Mouse (Mus musculus): ENCODE measurements around the gene Cspg4. TPM values are rescaled to one million over a fixed set of nuclear protein-coding genes. Genes with fewer than 3 reads are reported as not detected.

Cspg4 gene
- total RNA-seq (2021) = 10 to 100 TPM; 21.8 to 23.7 TPM

- intact Hi-C loops (cut with DNase I) = no loop called here
- DNase-seq = peak; percentile 64
Observed at GRCm38 (mm10) chr9:56864832-56865231, at the start of gene Cspg4. Cspg4 (plus strand) TSS chr9:56865033.

- intact Hi-C loops (cut with DNase I) = no loop called here
Observed at GRCm38 (mm10) chr9:56824900-56825299, 39.9 kb upstream of the Cspg4 start.

GRCm38 (mm10) chr9:56825476-56826213 is 39.2 kb upstream of the Cspg4 start:
- no peak for DNase-seq
- intact Hi-C loops (cut with DNase I) = no loop called here

More at GRCm38 (mm10) chr9:56824900-56825299, 39.9 kb upstream of the Cspg4 start:
- DNase-seq = peak; percentile 49

GRCm38 (mm10) chr9:56828146-56828545 is 36.7 kb upstream of the Cspg4 start:
- intact Hi-C loops (cut with DNase I) = no loop called here
- DNase-seq = no peak

GRCm38 (mm10) chr9:56828841-56829240 is 36.0 kb upstream of the Cspg4 start:
- intact Hi-C loops (cut with DNase I) = no loop called here
- no peak for DNase-seq

GRCm38 (mm10) chr9:56830162-56830561 is 34.7 kb upstream of the Cspg4 start:
- peak; percentile 84 for DNase-seq
- intact Hi-C loops (cut with DNase I) = no loop called here

- intact Hi-C loops (cut with DNase I) = no loop called here
- no peak for DNase-seq
Observed at GRCm38 (mm10) chr9:56831904-56832303, 32.9 kb upstream of the Cspg4 start.

GRCm38 (mm10) chr9:56832900-56833299 is 31.9 kb upstream of the Cspg4 start:
- intact Hi-C loops (cut with DNase I) = no loop called here
- DNase-seq = peak; percentile 22

- no peak for DNase-seq
- intact Hi-C loops (cut with DNase I) = no loop called here
Observed at GRCm38 (mm10) chr9:56835152-56835551, 29.7 kb upstream of the Cspg4 start.

- intact Hi-C loops (cut with DNase I) = no loop called here
- no peak for DNase-seq
Observed at GRCm38 (mm10) chr9:56840721-56841120, 24.1 kb upstream of the Cspg4 start.

- intact Hi-C loops (cut with DNase I) = no loop called here
- DNase-seq = no peak
Observed at GRCm38 (mm10) chr9:56841864-56842263, 23.0 kb upstream of the Cspg4 start.

GRCm38 (mm10) chr9:56842303-56842719 is 22.5 kb upstream of the Cspg4 start:
- intact Hi-C loops (cut with DNase I) = no loop called here
- no peak for DNase-seq

GRCm38 (mm10) chr9:56843679-56844188 is 21.1 kb upstream of the Cspg4 start:
- DNase-seq = peak; percentile 77
- intact Hi-C loops (cut with DNase I) = no loop called here

- no peak for DNase-seq
- intact Hi-C loops (cut with DNase I) = no loop called here
Observed at GRCm38 (mm10) chr9:56844644-56845043, 20.2 kb upstream of the Cspg4 start.

GRCm38 (mm10) chr9:56847523-56847922 is 17.3 kb upstream of the Cspg4 start:
- DNase-seq = peak; percentile 83
- intact Hi-C loops (cut with DNase I) = loop anchor here (2.0 kb wide), 1 partner anchor 213 kb away; no protein-coding TSS in a partner anchor

- DNase-seq = peak; percentile 34
- intact Hi-C loops (cut with DNase I) = no loop called here
Observed at GRCm38 (mm10) chr9:56850128-56850904, 14.5 kb upstream of the Cspg4 start.

GRCm38 (mm10) chr9:56850905-56851252 is 14.0 kb upstream of the Cspg4 start:
- no peak for DNase-seq

GRCm38 (mm10) chr9:56851778-56852177 is 13.1 kb upstream of the Cspg4 start:
- DNase-seq = no peak
- intact Hi-C loops (cut with DNase I) = no loop called here

More at GRCm38 (mm10) chr9:56850905-56851252, 14.0 kb upstream of the Cspg4 start:
- intact Hi-C loops (cut with DNase I) = no loop called here

GRCm38 (mm10) chr9:56857463-56857862 is 7.4 kb upstream of the Cspg4 start:
- intact Hi-C loops (cut with DNase I) = no loop called here
- no peak for DNase-seq

GRCm38 (mm10) chr9:56860035-56860434 is 4.8 kb upstream of the Cspg4 start:
- intact Hi-C loops (cut with DNase I) = no loop called here
- DNase-seq = no peak

GRCm38 (mm10) chr9:56860486-56861269 is 4.2 kb upstream of the Cspg4 start:
- intact Hi-C loops (cut with DNase I) = no loop called here

More at GRCm38 (mm10) chr9:56860486-56861269, 4.2 kb upstream of the Cspg4 start:
- no peak for DNase-seq
